Mouse (Mus musculus) megakaryocyte, embryonic 14.5 days (primary cell): ENCODE results near the gene Irgc1.

Experiments
- FLI1 ChIP-seq: IDR thresholded peaks from 2 replicates; pipeline ENCODE4 v1.6.1; 2012; ENCODE audit warnings: low read length, inconsistent platforms, mixed read lengths
- GATA1 ChIP-seq: IDR thresholded peaks from 3 replicates; pipeline ENCODE4 v1.6.1; 2012; ENCODE audit warnings: mixed read lengths, low read length, inconsistent platforms, borderline replicate concordance

- no peak for TF ChIP-seq GATA1
- no peak for TF ChIP-seq FLI1
These were observed 10.6 kb upstream of the Irgc1 start, which contains the start of gene Plaur for GRCm38 (mm10) chr7:24462388-24463319.
